Mouse (Mus musculus): ENCODE measurements around the gene Tmem8.
"Not testable (repeated sequence)": the region's sequence is repeated elsewhere in the genome, so short reads cannot be mapped to it uniquely, and the experiment has no call there.

Tmem8 gene

DNA sequence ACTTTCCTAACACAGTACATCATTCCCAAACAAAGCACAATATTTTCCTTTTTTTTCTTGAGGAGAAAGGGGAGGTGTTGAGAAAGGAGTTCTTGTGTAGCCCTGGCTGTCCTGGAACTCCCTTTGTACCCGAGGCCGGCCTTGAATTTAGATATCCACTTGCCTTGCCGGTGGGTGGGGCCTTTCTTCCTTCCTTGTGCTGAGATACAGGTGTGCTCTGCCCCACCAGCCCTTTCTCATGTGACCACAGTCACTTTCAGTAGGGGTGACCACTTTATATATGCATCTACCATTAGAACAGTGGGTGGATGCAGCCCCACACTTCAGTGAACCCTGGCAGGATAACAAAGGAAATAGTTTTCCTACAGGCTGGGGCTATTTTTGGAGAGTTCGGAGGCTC is 1.4 kb upstream of the Tmem8 start:
- DNase-seq = no peak

DNA sequence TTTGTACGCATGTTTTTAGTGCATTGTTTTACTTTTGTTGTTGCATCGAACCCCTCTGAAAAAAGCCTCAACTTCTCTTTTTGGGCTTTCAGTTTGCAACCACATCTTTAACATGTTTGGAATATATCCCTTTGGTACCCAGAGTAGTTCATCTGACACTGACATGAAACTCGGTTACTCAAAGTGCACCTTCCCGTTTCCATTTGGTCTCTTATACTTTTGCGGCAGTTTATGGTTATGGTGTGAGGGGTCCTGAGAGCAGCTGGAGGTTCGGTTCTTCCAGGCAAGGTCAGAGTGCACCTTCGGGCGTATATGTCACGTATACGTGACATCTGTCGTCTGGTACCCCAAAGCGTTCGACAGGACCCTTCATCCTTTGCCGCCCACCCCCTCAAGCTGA is 348 bp upstream of the Tmem8 start:
- no peak for DNase-seq

DNA sequence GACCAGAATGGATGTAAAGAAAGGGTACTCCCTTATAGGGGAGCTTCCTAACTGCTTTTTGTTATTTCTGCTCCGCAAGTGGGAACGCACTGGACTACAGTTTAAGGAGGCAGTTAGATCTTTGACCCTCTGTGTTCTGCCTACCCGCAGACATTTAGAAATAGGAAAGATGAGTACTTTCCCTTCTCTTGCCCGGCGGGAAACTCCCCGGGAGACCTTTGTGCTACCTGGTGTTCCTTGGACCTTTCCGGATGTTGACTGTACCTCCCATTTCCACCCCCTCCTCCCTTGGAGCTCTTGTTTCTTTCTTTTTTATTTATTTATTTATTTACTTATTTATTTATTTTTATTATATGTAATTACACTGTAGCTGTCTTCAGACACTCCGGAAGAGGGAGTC is 962 bp downstream of the Tmem8 start:
- DNase-seq = peak; percentile 70

DNA sequence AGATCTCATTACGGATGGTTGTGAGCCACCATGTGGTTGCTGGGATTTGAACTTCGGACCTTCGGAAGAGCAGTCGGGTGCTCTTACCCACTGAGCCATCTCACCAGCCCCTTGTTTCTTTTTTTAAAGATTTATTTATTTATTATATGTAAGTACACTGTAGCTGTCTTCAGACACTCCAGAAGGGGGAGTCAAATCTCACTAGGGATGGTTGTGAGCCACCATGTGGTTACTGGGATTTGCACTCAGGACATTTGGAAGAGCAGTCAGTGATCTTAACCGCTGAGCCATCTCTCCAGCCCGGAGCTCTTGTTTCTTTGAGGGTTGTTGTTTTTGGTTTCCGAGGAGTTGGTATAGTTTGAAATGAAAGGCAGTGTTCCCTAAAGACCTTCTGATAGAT is 1.4 kb downstream of the Tmem8 start:
- DNase-seq = not testable (repeated sequence)

DNA sequence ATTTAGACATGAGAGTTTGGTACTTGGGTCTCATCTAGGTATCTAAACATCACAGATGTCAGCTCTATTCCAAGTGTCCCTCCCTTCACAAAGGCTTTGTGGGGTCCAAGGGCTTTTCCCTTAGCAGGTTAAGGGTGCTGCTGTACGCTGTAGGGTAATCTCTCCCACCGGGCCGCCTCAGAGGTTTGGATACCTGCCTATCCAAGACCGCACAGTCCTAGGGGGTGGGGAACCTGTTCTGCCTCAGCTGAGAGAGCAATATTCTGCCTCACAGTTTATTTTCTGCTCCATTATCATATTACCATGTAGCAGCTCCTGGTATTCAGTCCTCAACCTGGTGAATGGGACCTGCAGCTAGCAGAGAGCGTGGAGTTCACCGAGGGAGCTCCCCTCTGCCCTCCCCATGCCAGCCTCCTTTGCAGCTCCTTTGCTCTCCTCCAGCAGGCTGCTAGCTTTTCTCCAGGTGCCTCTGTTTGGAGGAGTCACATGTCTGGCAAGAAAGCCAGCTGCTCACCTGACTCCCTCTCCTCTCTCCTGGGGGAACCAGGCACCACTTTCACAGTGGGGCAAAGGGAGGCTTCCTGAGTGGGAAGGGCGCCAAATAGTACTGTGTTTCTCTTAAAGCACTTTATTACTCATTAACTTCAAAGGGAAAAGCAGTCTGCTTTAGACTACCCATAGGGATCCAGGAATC is 2.3 kb downstream of the Tmem8 start:
- DNase-seq = peak; percentile 90

DNA sequence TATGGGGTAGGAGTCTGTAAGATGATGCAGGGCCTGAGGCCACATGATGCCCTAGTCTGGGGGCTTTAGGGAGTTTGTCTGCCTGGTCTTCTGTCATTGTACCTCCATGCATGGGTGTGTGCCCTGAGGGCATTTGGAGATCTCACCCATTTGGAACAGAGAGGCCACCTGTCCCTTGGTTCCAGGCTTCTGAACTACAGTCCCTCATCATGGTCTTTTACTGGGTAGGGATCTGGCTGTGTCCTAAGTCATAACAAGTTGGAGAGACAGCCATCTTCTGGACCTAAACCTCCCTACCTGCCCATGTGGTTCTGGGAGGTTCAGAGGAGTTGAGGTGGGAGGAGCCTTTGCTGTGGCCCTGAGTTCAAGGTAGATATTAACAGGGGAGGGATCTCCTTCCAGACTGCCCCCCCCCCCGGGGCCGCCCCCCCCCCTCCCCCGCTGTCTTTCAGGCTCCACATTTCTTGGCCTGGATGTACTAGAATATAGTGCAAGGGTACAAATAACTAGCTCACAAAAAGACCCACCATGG is 2.9 kb downstream of the Tmem8 start:
- DNase-seq = peak; percentile 62

DNA sequence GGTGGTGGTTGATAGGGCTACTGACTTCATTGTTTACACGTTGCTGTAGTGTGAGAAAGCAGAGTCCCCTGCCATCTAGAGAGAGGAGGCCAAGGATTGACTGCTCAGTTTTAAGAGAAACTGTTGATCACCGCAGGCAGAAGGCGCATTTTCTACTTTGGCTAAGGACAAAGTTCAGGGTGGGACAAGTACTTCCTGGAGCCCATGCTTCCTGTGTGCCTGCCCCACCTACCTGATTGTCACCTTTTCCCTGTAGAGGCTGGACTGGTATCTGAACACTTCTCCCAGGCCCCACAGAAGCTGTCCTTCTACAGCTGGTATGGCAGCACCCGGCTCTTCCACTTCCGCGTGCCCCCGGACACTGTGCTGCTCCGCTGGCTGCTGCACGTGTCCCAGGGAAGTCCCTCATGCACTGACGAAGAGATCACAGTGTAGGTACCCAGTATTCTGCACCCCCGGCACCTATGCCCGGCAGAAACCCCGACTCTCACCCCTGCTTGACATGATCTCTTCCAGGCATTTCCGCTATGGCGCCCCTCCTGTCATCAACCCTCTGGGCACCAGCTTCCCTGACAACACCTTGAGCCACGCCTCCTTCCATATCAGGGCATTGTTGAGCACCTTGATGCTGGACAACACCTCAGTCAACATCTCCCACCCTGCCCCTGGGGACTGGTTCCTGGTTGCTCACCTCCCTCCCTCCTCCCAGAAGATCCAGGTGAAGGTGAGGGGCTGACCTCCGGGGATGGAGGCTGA is 3.6 kb downstream of the Tmem8 start:
- DNase-seq = no peak

DNA sequence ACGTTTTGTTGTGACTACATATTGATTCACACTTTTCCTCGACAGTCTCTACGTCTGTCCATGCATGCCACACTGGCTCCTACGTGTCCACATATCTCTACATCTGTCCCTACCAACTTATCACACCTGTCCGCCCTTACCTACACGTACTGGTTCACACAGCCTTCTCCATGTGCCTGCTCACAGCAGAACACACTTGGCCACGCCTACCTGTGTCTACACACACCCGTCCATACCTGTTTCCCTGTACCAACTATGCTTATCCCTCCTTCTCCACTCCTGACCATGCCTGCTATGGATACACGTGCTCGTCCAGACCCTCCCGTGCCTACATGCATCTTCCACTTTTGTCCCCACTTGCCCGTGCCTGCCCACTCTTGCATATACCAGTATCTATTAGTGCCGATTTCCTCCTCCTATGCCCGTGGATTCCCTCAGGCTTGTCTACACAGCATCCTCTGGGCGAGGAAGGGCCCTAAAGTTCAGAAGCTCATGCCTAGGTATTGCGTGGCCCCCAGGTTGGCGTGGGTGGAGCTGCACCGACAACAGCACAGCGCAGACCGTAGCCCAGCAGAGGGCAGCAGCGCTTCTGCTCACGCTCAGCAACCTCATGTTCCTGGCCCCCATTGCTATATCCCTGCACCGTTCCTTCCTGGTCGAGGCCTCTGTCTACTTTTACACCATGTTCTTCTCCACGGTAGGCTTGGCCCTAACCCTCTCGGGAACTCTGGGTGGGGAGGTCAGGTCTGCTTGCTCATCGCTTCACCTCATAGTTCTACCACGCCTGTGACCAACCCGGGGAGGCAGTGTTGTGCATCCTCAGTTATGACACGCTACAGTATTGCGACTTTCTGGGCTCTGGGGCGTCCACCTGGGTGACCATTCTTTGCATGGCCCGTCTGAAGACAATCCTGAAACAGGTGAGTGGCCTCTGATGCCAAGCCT is 6.9 kb downstream of the Tmem8 start:
- DNase-seq = peak; percentile 59

DNA sequence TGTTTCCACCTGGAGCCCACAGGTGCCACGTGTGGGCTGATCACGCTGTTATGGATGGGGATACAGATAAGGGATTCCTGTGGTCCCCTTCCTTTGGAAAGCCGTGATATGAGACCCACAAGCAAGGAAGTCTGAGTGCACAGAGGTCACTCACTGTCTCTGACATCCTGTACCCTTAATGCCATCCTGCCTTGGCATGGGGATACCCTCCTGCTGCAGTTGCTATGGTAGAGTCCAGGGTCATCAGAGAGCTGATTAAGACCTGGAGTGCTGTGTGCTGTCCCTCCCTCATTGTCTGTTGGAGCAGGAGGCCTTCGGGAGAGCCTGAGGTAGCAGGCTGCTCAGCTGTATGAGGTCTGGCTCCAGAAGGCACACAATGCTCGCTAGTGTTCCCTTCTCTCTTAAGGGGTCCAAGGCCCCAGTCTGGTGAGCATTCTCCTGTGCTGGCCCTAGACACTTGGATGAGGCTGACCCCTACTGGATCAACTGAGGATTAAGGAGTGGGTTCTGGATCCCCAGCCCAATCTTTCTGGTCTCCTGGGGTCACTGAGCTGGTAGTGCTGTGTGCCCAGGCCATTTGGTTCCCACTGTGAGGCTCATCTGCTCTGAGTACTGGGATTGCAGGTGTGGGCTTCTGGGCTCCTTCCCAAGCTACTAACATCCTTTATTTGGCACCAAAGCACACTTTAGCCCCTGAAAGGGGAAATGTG is 9.5 kb downstream of the Tmem8 start:
- DNase-seq = no peak

DNA sequence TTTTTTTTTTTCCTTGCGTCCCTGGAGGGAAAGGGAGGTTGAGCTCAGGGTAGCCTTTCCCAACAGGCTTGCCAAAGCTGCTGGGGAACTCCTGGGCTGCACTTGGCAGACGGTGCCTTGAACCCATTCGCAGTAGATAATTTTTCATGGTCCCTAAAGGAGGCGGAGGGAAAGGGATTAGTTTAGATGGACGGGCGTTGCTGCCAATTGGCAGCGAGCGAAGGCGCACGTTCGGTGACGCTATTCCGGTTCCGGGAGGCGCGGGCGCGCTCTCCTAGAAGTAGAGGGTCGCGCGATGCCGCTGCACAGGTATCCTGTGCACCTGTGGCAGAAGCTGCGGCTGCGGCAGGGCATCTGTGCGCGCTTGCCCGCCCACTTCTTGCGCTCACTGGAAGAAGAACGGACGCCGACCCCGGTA is 10.2 kb downstream of the Tmem8 start, which contains the start of gene Mrpl28:
Mrpl28 (plus strand) TSS at position 234 of the 418 bp plus-strand sequence.
- peak; percentile 96 for DNase-seq

DNA sequence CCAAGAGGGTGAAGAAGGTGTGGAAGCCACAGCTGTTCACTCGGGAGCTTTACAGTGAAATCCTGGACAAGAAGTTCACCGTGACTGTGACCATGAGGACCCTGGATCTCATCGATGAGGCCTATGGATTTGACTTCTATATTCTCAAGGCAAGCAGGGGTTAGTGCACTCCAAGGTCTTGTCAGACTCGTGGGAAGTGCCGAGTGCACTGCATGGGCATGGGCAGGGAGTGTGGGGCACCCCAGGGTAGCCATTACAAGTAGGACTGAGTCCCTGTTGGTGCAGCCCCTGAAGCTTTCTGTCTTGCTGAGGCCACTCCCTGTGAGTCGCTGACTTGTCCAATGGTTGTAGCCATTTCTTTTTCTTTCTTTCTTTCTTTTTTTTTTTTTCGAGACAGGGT is 11.5 kb downstream of the Tmem8 start:
- no peak for DNase-seq

DNA sequence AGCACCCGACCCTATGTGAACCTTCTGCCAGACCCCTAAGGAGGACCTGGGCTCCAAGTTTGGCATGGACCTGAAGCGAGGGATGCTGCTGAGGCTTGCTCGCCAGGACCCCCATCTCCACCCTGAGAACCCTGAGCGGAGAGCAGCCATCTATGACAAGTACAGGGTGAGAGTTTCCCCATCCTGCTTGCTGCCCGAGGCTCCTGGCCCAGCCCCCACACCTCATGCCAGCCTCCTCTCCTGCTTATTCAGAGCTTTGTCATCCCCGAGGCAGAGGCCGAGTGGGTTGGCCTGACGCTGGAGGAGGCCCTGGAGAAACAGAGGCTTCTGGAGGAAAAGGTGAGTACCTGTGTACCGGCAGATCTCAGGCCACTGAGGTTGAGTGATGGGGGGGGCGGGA is 12.1 kb downstream of the Tmem8 start:
- no peak for DNase-seq

DNA sequence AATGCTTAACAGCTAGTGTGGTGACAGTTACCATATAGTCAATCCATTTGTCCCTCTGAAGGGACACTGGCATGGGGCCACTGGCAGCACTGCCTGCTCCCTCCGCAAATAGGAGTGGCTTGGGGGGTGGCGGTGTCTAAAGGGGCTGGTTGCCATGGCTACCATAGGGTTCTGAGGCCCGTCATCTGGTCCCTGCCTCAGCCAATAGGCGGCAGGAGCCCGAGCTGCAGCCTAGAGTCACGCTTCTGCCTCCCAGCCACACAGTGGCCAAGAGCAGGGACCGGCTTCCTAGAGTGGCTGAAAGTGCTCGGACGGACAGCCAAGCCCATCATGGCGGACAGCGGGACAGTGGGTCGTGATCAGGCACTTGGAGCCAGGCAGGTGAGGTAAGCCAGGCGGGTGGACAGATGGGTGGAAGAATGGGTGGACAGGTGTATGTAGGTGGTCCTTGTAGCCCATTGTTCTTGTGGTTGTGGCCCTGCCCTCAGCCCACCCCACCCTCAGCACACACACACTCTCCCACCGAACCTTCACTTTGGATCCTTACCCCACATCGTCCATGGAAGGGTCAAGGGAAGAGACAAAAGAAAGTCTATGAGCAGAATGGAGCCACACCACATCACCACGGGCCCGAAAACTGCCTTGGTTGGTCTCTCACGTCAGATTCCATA is 18.1 kb downstream of the Tmem8 start:
- no peak for DNase-seq

DNA sequence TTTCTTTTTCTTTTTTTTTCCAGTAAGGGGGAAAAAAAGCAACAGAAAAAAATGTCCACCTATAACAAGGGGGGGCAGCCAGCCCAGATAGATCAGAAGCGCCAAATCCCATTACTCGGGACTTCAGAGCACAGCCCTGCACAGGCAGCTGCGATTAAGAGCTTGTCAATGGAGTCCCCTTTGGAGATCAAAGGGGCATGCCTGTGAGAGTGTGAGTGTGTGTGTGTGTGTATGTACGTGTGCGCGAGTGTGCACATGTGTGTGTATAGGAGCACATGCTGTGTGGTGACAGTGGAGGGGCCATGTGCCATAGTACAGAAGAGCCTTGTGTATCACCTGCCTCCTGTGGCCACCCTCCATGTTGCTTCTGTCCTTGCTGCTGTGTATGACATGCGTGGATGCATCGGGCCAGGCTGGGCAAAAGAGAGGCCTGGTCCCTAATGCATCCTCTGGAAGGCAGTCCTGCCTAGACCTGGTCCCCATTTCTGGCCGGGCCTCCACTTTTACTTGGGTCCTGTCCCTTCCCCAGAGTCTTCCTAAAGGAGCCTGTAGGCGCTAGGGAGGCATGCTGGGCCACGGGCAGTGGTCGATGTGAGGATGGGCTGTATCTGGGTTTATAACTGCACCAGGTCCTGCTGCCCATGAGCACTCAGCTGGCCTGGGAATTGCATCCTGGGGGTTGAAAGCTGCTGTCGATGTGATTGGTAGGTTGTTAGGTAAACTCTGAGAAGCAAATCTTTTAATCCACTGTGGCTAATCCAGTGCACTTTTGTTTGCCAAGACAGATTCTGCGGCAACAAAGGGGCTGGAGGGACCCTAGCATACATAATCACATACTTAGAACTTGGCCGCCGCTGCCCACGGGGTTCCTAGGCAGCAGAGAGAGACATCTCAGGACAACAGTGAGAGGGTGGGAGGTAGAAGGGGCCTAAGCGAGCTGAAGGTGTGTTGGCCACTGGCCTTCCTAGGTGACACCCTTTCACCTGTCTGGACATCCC is 19.1 kb downstream of the Tmem8 start:
- DNase-seq = no peak

DNA sequence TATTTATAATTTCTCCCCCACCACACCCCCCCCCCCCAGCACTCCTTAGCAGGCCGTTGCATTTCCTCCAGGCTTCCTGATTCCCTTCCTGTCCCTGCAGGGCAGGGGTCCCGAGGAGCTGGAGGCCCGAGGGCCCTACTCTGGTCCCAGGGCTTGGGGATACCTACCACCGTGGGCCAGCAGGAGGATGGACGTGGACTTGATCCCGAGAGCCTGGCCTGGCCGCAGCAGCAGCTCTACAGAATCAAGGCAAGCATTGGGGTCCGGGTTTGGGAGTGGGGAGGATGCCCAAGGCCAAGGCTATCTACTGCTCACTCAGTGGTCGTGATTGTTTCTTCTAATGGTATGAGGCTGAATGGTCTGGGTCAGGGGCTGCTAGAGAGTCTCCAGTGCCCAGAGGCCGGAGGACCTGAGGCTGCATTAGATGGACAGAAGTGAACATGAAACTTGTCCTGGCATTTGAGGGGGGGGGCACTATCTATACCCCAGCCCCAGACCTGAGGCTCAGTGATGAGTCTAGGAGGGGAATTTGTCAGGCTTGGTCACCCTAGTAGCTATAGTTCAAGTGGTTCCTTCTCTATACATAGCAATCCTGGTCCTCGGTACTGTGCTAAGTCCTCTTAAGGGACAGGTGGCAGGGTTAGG is 24.1 kb downstream of the Tmem8 start:
- DNase-seq = no peak

DNA sequence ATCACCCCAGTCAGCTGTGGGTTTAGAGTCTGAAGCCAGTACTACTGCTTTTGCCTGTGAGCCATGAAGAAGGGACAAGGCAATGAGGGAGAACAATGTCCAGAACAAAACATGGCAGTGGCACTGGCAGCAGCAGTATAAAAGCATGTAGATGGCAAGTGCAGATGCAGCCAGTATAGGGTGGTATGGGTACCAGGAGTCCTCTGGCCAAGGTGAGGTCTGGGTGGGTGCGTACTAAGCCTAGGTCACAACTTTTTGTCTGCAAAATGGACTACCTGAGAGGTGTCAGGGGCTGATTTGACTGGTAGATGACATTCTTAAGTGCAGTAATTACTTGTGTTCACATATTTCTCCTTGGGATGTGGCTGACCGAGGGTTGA is 24.6 kb downstream of the Tmem8 start:
- no peak for DNase-seq

DNA sequence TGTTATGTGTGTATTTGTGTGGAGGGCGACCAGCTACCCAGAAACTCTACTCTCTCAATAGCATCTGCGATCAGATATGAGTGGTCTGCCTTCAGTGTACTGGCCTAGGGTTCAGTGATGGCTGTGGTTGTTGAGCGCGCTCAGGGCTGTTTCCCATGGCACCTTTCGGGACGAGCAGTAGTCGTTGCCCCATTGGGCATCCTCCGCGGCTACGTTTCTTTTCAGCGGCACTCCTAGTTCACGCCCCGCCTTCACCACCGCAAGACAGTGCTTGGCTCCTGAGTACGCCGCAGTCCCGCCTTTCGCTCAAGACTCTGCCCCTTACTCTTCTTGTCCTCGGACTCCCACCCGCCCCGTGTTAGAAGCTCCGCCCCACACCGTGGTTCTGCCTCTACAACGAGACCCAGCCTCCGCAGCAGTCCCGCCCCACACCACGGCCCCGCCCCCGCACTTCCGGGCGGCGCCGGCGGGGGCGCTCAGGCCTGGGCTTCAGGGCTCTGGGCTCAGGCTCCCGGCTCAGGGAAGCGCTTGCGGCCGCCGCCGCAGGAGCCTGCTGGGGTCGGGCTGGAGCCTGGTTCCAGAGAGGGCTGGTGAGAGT is 25.2 kb downstream of the Tmem8 start, which contains the start of gene Axin1:
Axin1 (plus strand) TSS at position 450 of the 598 bp plus-strand sequence.
- peak; percentile 97 for DNase-seq

DNA sequence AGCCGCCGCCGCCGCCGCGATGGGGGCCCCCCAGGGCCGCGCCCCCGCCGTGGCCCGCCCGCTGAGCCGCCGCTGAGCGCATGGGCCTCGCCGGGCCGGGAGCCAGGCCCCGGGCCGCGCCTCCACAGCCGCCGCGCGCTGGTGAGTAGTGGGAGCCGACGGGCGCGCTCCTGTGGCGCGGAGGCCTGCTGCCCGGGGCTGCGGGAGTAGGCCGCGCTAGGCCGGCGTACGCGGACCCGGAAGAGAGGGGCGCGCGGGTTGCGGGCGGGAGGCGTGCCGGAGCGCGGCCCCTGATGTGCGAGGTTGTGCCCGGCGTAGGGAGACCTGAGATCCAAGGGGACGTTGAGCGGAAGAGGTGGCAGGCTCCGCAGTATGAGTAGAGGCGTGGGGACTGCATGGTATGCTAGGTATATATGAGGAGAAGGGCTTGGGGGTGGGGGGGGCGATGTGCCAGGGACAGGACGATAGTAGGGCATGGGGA is 25.8 kb downstream of the Tmem8 start:
- peak; percentile 77 for DNase-seq

DNA sequence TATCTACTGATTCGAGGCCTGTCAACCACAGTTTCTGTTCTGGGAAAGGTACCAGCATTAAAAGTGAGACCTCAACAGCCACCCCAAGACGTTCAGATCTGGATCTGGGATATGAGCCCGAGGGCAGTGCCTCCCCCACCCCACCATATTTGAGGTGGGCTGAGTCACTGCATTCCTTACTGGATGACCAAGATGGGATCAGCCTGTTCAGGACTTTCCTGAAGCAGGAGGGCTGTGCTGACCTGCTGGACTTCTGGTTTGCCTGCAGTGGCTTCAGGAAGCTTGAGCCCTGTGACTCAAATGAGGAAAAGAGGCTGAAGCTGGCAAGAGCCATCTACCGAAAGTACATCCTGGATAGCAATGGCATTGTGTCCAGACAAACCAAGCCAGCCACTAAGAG is 29.7 kb downstream of the Tmem8 start:
- DNase-seq = no peak

Measured in kidney, postnatal 14 days (tissue).